Mouse (Mus musculus): Measurements from ENCODE around the gene Bcat1.
"Not testable (repeated sequence)": the region's sequence is repeated elsewhere in the genome, so short reads cannot be mapped to it uniquely, and the experiment has no call there.

DNA sequence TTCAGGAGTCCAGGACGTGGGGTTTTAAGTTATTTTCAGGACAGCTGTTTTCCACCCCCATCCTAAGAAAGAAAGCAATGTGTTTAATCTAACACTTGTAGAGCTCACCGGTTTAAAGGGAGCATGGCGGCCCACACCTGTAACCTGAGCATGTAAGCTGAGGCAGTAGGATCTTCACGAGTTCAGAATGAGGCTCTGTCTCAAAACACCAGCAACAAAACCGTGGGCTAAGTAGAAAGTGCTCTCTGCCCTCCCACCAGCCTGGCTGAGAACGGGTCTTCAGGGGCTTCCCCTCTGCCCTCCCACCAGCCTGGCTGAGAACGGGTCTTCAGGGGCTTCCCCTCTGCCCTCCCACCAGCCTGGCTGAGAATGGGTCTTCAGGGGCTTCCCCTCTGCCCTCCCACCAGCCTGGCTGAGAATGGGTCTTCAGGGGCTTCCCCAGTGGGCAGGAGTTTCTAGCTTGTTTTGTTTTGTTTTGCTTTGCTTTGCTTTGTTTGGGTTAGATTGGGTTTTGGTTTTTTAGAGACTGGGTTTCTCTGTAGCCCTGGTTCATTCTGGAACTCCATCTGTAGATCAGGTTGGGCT, 17.1 kb upstream of the Bcat1 start:
- TF ChIP-seq CTCF (IDR thresholded peaks at IDR 0.05; ENCODE audit: low read depth, low read length); EP300 (IDR thresholded peaks at IDR 0.05; ENCODE audit: insufficient read depth, low read depth, low read length); POLR2A (IDR thresholded peaks at IDR 0.05; ENCODE audit: insufficient read depth, low read length): not testable (repeated sequence)

All from ES-Bruce4 (cell line).